Mouse (Mus musculus) right cerebral cortex, adult 18-20 months (tissue): ENCODE results near the gene Dhrs1.

Experiments used
- DNase-seq: peaks from one replicate; pipeline ENCODE4 v3.0.0; 2022; ENCODE audit warnings: mixed read lengths

Dhrs1 gene

GRCm38 (mm10) chr14:55745180-55745860, at the start of gene Dhrs1, which contains the start of gene Nop9:
TSS of gene Dhrs1 (minus strand) at chr14:55745690.
TSS of gene Nop9 (plus strand) at chr14:55745693.
- peak; percentile 90 for DNase-seq

- no peak for DNase-seq
Measured at GRCm38 (mm10) chr14:55793946-55794345, 48.5 kb upstream of the Dhrs1 start.

DNA sequence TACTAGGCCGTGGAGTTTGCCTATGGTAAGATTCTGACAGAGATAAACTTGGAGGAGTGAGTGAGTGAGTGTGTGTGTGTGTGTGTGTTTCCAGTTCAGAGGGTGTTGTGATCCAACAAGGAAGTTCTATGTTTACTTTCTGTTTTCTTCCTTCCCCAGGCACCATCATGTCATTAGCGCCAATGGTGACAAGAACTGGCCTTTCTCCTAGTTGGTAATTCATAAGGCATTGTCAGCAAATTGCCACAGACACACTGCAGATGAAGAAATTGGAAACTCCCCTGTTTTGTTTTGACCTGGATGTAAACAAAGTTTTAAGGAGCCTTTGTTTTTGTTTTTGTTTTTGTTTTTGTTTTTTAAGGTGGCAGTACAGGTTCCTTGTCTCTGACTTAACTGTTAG, 48.0 kb upstream of the Dhrs1 start:
- no peak for DNase-seq

DNA sequence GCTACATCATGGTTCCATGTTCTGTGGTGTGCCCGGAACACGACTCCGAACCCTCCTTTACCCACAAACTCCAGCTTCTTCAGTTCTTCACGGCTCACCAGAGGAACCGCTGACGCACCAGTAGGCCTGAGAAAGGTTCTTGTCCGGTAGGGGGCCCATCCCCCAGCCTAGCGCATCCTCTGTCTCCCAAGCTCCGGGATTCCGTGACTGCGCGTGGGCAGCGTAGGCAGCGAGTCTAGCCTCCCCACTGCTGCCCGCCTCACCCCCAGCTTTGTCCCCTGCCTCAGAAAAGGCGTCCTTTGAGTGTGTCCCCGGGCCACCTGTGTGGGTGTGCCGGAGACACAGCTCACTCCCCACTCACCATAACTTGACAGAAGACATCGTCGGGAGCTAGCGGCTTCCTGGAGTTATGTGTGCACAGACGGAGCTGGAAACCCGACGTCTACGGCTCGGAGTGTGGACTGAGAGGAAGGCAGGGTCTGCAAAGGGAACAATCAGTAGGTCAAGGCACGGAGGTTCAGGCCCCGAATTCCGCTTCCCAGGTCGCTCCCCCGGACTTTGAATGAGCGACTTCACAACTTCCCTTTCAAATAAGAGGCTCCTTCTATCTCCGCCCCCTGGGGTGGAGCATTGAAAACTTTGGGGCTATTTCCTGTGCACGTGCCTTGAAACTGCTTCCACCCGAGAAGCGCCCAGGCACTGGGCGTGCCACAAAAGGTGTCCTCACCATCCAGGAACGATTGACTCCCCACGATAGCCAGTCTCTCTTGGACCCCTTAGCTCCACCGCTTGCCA, 43.0 kb upstream of the Dhrs1 start, which contains the start of gene Ripk3:
TSS of gene Ripk3 (minus strand) at position 610 of the 795 bp plus-strand sequence.
- DNase-seq, result no peak

DNA sequence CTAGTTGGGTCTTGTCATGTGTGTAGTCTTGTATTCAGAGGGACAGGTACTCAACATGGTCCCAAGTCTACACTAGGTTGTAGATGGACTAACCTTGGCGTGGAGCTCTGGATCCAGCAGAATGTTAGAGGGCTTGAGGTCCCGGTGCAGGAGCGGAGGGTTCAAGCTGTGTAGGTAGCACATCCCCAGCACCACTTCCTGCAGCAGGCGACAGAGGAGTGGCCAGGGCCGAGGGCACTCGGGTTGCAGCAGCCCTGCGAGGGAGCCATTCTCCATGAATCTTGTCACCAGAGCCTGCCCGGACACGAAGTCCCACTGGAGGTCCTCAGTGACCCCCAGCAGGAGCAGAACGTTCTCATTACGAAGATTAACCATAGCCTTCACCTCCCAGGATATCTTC, 42.2 kb upstream of the Dhrs1 start:
- DNase-seq, result no peak

DNA sequence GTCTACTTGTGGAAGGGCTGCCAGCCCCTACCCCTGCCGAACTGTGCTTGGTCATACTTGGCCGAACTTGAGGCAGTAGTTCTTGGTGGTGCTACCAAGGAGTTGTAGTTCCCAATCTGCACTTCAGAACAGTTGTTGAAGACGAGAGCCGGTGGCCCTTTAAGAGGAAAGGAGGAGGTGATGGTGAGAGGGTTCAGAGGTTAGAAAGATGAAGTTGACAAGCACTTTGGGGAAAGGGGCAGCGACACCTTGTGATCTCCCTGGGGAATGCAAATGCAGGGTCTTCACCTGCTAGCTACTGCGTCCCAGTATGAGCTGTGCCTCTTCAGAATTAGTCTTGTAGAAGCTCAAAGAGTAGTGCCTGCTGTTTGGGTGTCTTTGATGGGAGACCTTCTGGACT, 39.7 kb upstream of the Dhrs1 start:
- DNase-seq, result no peak

GRCm38 (mm10) chr14:55783958-55784235, 38.4 kb upstream of the Dhrs1 start, which contains the start of gene Adcy4:
TSS of gene Adcy4 (minus strand) at chr14:55784095.
- no peak for DNase-seq

DNA sequence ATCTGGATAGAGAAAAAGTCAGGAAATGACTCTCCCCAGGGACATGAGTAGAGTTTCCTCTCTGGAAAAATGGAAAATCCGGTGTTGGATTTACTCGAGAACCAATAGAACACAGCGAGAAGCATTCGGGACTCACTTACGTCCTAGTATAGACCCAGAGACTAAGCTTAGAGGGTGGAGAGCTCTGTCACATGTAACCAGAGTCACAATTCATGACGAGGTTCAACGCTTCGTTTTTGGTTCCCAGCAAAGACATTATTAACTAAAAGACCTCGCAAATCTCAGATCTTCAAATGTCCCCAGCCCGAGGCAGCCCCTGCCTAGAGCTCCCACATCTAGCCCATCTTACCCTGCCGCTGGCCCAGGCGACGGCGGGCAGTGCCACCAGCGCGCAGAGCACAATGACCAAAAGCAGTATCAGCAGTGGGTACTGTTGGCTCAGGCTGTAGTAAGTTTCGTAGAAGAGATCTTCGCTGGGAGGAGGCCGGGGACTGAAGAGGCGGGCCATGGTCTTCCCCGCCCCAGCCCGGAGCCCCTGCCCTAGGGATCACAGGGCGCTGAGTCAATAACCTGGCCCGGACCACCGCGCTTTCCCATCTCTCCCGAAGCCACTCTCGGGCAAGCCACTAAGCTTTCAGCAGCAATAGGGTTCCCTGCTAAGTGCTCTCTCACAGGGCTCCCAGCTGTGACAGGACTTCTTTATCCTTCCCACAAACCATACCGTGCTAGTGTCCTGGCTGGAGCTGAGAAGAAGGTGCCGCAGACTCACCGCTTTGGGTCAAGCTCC, 37.9 kb upstream of the Dhrs1 start:
- DNase-seq, result no peak

DNA sequence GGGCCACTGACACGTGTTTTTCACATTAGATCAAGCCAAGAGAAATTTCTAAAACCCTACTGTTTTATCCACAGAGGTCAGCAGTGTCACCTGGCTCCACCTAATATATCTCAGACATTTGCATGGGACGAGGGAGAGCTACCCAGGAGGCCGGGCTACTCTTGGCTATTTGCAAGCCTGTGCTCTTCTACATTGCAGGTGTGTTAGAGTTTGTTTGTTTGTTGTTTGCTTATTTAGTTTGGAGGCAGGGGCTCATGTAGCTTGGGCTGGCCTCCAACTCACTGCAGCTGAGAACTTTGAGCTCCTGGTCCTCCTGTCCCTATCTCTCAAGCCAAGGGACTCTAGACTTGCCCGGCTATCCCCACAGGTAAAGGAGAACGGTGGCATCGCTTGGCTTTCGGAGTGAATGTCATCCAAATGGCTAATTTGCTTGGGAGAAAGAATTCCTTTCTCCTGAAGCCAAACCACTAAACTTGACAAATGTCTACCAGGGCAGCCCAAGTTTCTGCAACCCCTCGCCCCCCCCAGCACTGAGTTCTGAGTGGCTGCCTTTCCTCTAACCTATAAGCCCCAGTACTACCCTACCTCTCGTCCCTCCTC, 37.0 kb upstream of the Dhrs1 start:
- DNase-seq, result no peak

DNA sequence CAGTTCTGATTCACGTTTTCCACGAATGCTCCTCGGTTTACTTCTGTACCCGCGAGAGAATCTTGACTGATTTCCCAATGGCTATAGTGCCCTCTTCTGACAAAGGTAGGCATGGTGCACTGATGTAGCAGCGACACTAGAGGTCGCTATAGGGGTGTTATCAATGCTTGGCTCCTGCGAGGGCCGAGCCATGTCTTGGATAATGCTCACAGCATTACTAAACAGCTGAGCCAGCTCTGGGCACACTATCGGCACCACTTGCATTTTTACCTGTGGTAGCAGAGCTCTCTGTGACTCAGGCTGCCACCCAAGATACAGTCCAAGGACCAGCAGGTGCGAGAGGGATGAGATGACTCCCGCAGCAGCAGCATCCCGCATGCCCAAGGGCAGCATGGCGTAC, 35.8 kb upstream of the Dhrs1 start:
- peak; percentile 40 for DNase-seq

DNA sequence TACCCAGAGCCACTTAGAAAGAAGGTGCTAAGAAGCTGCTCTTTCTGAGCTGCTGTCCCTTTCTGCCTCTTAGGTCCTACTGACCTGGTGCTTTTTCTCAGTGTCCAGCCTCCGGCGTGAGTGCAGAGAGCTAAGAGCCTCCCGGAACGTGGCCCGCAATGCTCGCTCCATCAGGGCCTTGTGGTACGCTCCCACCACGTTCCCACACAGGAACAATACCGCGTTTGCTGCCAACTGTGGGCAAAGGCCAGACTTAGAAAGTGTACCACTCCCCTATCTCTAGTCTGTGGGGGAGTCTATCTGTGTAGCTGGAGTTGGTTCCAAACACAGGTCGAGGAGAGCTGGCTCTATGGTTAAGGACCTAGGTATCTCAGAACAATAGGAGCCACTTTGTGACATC, 35.2 kb upstream of the Dhrs1 start:
- DNase-seq, result no peak

GRCm38 (mm10) chr14:55779656-55780055, 34.2 kb upstream of the Dhrs1 start:
- DNase-seq, result no peak

- DNase-seq, result no peak
Measured at GRCm38 (mm10) chr14:55778686-55779085, 33.2 kb upstream of the Dhrs1 start.

- no peak for DNase-seq
Measured at GRCm38 (mm10) chr14:55777806-55778205, 32.3 kb upstream of the Dhrs1 start.

- no peak for DNase-seq
Measured at GRCm38 (mm10) chr14:55777176-55777575, 31.7 kb upstream of the Dhrs1 start.

- no peak for DNase-seq
Measured at GRCm38 (mm10) chr14:55776711-55777110, 31.2 kb upstream of the Dhrs1 start.

- DNase-seq, result no peak
Measured at GRCm38 (mm10) chr14:55769087-55769703, 23.7 kb upstream of the Dhrs1 start.

DNA sequence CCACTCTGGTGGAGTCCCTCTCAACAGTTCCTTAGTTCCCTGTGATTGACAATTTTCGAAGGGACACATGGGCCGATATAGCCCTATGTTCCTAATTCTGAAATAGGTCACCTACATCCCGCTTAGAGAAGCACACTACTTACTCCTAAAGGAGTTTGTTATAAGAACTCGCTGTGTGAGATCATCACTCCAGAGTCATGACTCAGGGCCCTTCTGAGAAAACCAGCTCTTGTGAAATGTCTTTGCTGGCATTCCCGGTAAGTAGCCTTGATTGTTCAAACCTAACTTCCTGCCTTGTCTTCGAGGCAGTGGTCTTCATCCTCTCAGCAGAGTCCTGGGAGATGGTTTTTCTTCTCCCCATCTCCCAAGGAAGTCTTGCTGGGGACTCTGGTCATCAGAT, 23.1 kb upstream of the Dhrs1 start:
- no peak for DNase-seq

- no peak for DNase-seq
Measured at GRCm38 (mm10) chr14:55767519-55768414, 22.3 kb upstream of the Dhrs1 start.

GRCm38 (mm10) chr14:55765696-55766095, 20.2 kb upstream of the Dhrs1 start, which contains the start of gene Ltb4r1:
TSS of gene Ltb4r1 (plus strand) at chr14:55765962.
- no peak for DNase-seq

GRCm38 (mm10) chr14:55763166-55763565, 17.7 kb upstream of the Dhrs1 start:
- no peak for DNase-seq
